Mouse (Mus musculus) c-Kit-negative CD71-positive TER-119-positive erythroid progenitor cells, embryonic 14.5 days (primary cell): Measurements from ENCODE around the gene Nxnl1.

ENCODE experiments used
- DNase-seq: peaks from one replicate; pipeline ENCODE4 v3.0.0-alpha.2; 2013; ENCODE audit warnings: low read depth, low spot score

Nxnl1 gene

GRCm38 (mm10) chr8:71566501-71566900 lies at the start of gene Nxnl1:
Nxnl1 (minus strand) TSS chr8:71566601.
- no peak for DNase-seq

GRCm38 (mm10) chr8:71613418-71613817 lies 47.0 kb upstream of the Nxnl1 start:
- DNase-seq, result no peak

- DNase-seq, result no peak
Observed at GRCm38 (mm10) chr8:71612141-71612540, 45.7 kb upstream of the Nxnl1 start.

GRCm38 (mm10) chr8:71610822-71611651 lies 44.6 kb upstream of the Nxnl1 start, which contains the start of gene Colgalt1:
Colgalt1 (plus strand) TSS chr8:71610998.
- DNase-seq, result peak; percentile 96

GRCm38 (mm10) chr8:71604021-71604420 lies 37.6 kb upstream of the Nxnl1 start:
- DNase-seq, result no peak

GRCm38 (mm10) chr8:71602666-71603334 lies 36.4 kb upstream of the Nxnl1 start:
- no peak for DNase-seq

- DNase-seq, result no peak
Observed at GRCm38 (mm10) chr8:71601939-71602665, 35.7 kb upstream of the Nxnl1 start.

GRCm38 (mm10) chr8:71598841-71599240 lies 32.4 kb upstream of the Nxnl1 start:
- no peak for DNase-seq

GRCm38 (mm10) chr8:71598375-71598774 lies 32.0 kb upstream of the Nxnl1 start:
- no peak for DNase-seq

- no peak for DNase-seq
Observed at GRCm38 (mm10) chr8:71597451-71597850, 31.1 kb upstream of the Nxnl1 start, which contains the start of gene Fam129c. Fam129c (plus strand) TSS chr8:71597648.

- no peak for DNase-seq
Observed at GRCm38 (mm10) chr8:71596798-71597197, 30.4 kb upstream of the Nxnl1 start.

GRCm38 (mm10) chr8:71596384-71596783 lies 30.0 kb upstream of the Nxnl1 start:
- no peak for DNase-seq

- peak; percentile 55 for DNase-seq
Observed at GRCm38 (mm10) chr8:71595862-71596261, 29.5 kb upstream of the Nxnl1 start.

- no peak for DNase-seq
Observed at GRCm38 (mm10) chr8:71594324-71594722, 27.9 kb upstream of the Nxnl1 start.

- DNase-seq, result no peak
Observed at GRCm38 (mm10) chr8:71593556-71594323, 27.3 kb upstream of the Nxnl1 start.

- DNase-seq, result no peak
Observed at GRCm38 (mm10) chr8:71592374-71593170, 26.2 kb upstream of the Nxnl1 start.

GRCm38 (mm10) chr8:71591471-71592373 lies 25.3 kb upstream of the Nxnl1 start, which contains the start of gene Pgls:
Pgls (plus strand) TSS chr8:71592176.
- peak; percentile 71 for DNase-seq

- DNase-seq, result no peak
Observed at GRCm38 (mm10) chr8:71591017-71591416, 24.6 kb upstream of the Nxnl1 start.

- DNase-seq, result no peak
Observed at GRCm38 (mm10) chr8:71588762-71589161, 22.4 kb upstream of the Nxnl1 start.
